Mouse (Mus musculus): ENCODE measurements around the gene Rtn4rl1. TPM values are rescaled to one million over a fixed set of nuclear protein-coding genes. Genes with fewer than 3 reads are reported as not detected.
"Not testable (repeated sequence)": the region's sequence is repeated elsewhere in the genome, so short reads cannot be mapped to it uniquely, and the experiment has no call there.

The Rtn4rl1 gene
- polyA plus RNA-seq, 1 experiment from 2014 or later: 2.0 TPM

- no peaks in the 10 kb centered on the region for H3K9me3 ChIP-seq (ENCODE audit: low read length)
- H3K36me3 ChIP-seq (replicated peaks; ENCODE audit: insufficient read depth, low read length): no peaks in the 10 kb centered on the region
- no peak overlapping the region for H3K4me2 ChIP-seq (ENCODE audit: low read depth, low read length)
- H3K4me1 ChIP-seq (ENCODE audit: insufficient read depth): peaks cover 54% of the 10 kb centered on the region
- peak; percentile 14 for DNase-seq
- no peak overlapping the region for H3K27ac ChIP-seq (ENCODE audit: low read depth)
- ATAC-seq: no peak
- no peak overlapping the region for H3K4me3 ChIP-seq (ENCODE audit: low read depth, low read length)
- TF ChIP-seq CTCF (IDR thresholded peaks at IDR 0.05; ENCODE audit: low read depth) (no peak), EP300 (IDR thresholded peaks at IDR 0.05; ENCODE audit: low read depth) (no peak)
- no peak overlapping the region for H3K9ac ChIP-seq (replicated peaks)
- peaks cover 81% of the 10 kb centered on the region for H3K27me3 ChIP-seq (ENCODE audit: insufficient read depth, low read length)
- 12% methylated on average over 17 of the region's 17 CpGs for WGBS (ENCODE audit: insufficient replicate concordance)
Measured at GRCm38 (mm10) chr11:75171186-75171865, 22.3 kb upstream of the Rtn4rl1 start.

- Histone ChIP-seq H3K4me1 (ENCODE audit: insufficient read depth) (peaks cover 47% of the 10 kb centered on the region), H3K9me3 (ENCODE audit: low read length) (no peaks in the 10 kb centered on the region), H3K27ac (ENCODE audit: low read depth) (no peak overlapping the region), H3K4me2 (ENCODE audit: low read depth, low read length) (peak overlapping the region; percentile 75), H3K36me3 (replicated peaks; ENCODE audit: insufficient read depth, low read length) (no peaks in the 10 kb centered on the region), H3K9ac (replicated peaks) (no peak overlapping the region), H3K4me3 (ENCODE audit: low read depth, low read length) (peak overlapping the region; percentile 62), H3K27me3 (ENCODE audit: insufficient read depth, low read length) (peaks cover 70% of the 10 kb centered on the region)
- under 1% methylated on average over 75 of the region's 75 CpGs for WGBS (ENCODE audit: insufficient replicate concordance)
- DNase-seq: peak; percentile 36
- no peak for ATAC-seq
- TF ChIP-seq CTCF (IDR thresholded peaks at IDR 0.05; ENCODE audit: low read depth) (no peak), EP300 (IDR thresholded peaks at IDR 0.05; ENCODE audit: low read depth) (no peak)
Measured at GRCm38 (mm10) chr11:75172151-75173094, 21.2 kb upstream of the Rtn4rl1 start.

- H3K4me2 ChIP-seq (ENCODE audit: low read depth, low read length): peak overlapping the region; percentile 75
- TF ChIP-seq EP300 (IDR thresholded peaks at IDR 0.05; ENCODE audit: low read depth) (no peak), CTCF (IDR thresholded peaks at IDR 0.05; ENCODE audit: low read depth) (no peak)
- WGBS (ENCODE audit: insufficient replicate concordance): under 1% methylated on average over 68 of the region's 71 CpGs
- peak overlapping the region; percentile 62 for H3K4me3 ChIP-seq (ENCODE audit: low read depth, low read length)
- no peaks in the 10 kb centered on the region for H3K36me3 ChIP-seq (replicated peaks; ENCODE audit: insufficient read depth, low read length)
- DNase-seq (peak; percentile 89), ATAC-seq (peak; percentile 75)
- peaks cover 47% of the 10 kb centered on the region for H3K4me1 ChIP-seq (ENCODE audit: insufficient read depth)
- H3K9ac ChIP-seq (replicated peaks): 0 out of 2 replicates have a peak overlapping the region, but pooled peaks have one; percentile 43
- peaks cover 62% of the 10 kb centered on the region for H3K27me3 ChIP-seq (ENCODE audit: insufficient read depth, low read length)
- no peaks in the 10 kb centered on the region for H3K9me3 ChIP-seq (ENCODE audit: low read length)
- no peak overlapping the region for H3K27ac ChIP-seq (ENCODE audit: low read depth)
Measured at GRCm38 (mm10) chr11:75173095-75173798, 20.3 kb upstream of the Rtn4rl1 start.

- Histone ChIP-seq H3K9me3 (ENCODE audit: low read length) (no peaks in the 10 kb centered on the region), H3K27ac (ENCODE audit: low read depth) (no peak overlapping the region), H3K4me3 (ENCODE audit: low read depth, low read length) (peak overlapping the region; percentile 62), H3K4me2 (ENCODE audit: low read depth, low read length) (peak overlapping the region; percentile 75), H3K36me3 (replicated peaks; ENCODE audit: insufficient read depth, low read length) (no peaks in the 10 kb centered on the region), H3K9ac (replicated peaks) (no peak overlapping the region), H3K27me3 (ENCODE audit: insufficient read depth, low read length) (peaks cover 57% of the 10 kb centered on the region), H3K4me1 (ENCODE audit: insufficient read depth) (peaks cover 44% of the 10 kb centered on the region)
- ATAC-seq: no peak
- 2% methylated on average over 15 of the region's 15 CpGs for WGBS (ENCODE audit: insufficient replicate concordance)
- TF ChIP-seq EP300 (IDR thresholded peaks at IDR 0.05; ENCODE audit: low read depth) (no peak), CTCF (IDR thresholded peaks at IDR 0.05; ENCODE audit: low read depth) (no peak)
- DNase-seq: no peak
Measured at GRCm38 (mm10) chr11:75173799-75174165, 19.8 kb upstream of the Rtn4rl1 start.

GRCm38 (mm10) chr11:75174574-75174973 is 19.0 kb upstream of the Rtn4rl1 start:
- Histone ChIP-seq H3K4me1 (ENCODE audit: insufficient read depth) (peaks cover 44% of the 10 kb centered on the region), H3K27me3 (ENCODE audit: insufficient read depth, low read length) (peaks cover 49% of the 10 kb centered on the region)
- not testable (repeated sequence) for H3K27ac ChIP-seq (ENCODE audit: low read depth); ATAC-seq; DNase-seq; H3K4me2 ChIP-seq (ENCODE audit: low read depth, low read length); H3K9me3 ChIP-seq (ENCODE audit: low read length); H3K9ac ChIP-seq (replicated peaks); H3K4me3 ChIP-seq (ENCODE audit: low read depth, low read length); H3K36me3 ChIP-seq (replicated peaks; ENCODE audit: insufficient read depth, low read length)
- 63% methylated on average over 6 of the region's 6 CpGs for WGBS (ENCODE audit: insufficient replicate concordance)

GRCm38 (mm10) chr11:75178011-75178410 is 15.6 kb upstream of the Rtn4rl1 start:
- Histone ChIP-seq H3K9ac (replicated peaks) (peak overlapping the region; percentile 82), H3K4me3 (ENCODE audit: low read depth, low read length) (peak overlapping the region; percentile 71), H3K4me1 (ENCODE audit: insufficient read depth) (peaks cover 23% of the 10 kb centered on the region), H3K27ac (ENCODE audit: low read depth) (peak overlapping the region; percentile 63), H3K36me3 (replicated peaks; ENCODE audit: insufficient read depth, low read length) (peaks cover 12% of the 10 kb centered on the region), H3K27me3 (ENCODE audit: insufficient read depth, low read length) (peaks cover 15% of the 10 kb centered on the region), H3K9me3 (ENCODE audit: low read length) (no peaks in the 10 kb centered on the region), H3K4me2 (ENCODE audit: low read depth, low read length) (peak overlapping the region; percentile 94)
- no peak for TF ChIP-seq EP300 (IDR thresholded peaks at IDR 0.05; ENCODE audit: low read depth)
- no peak for TF ChIP-seq CTCF (IDR thresholded peaks at IDR 0.05; ENCODE audit: low read depth)
- ATAC-seq (no peak), DNase-seq (no peak)
- 42% methylated on average over 12 of the region's 12 CpGs for WGBS (ENCODE audit: insufficient replicate concordance)

Measured in liver, postnatal 0 days (tissue).